Mouse (Mus musculus) liver, embryonic 14.5 days (tissue): ENCODE data around the gene Slc9a1. TPM values are rescaled to one million over a fixed set of nuclear protein-coding genes. Genes with fewer than 3 reads are reported as not detected.

Experiments
- ATAC-seq: fragments of 200-750 bp; cut with Nextera tagmentation; 2 replicates; pipeline ENCODE4 v1.8.0; 2017; ENCODE audit warnings: moderate number of reproducible peaks, mild to moderate bottlenecking, moderate library complexity; ENCODE audit not compliant: insufficient read depth
- DNase-seq, 3 experiments: peaks; one replicate each; pipeline ENCODE4 v3.0.0-alpha.2; 2012 to 2013; ENCODE audit warnings: low read depth in 3 of 3, low spot score in 3 of 3
- H3K27ac ChIP-seq: fragments of 300-500 bp; sonication (generic); 2 replicates; pipeline ENCODE4 v1.5.1; 2014; ENCODE audit warnings: moderate library complexity, mild to moderate bottlenecking, control low read depth, inconsistent platforms
- H3K27me3 ChIP-seq: fragments of 300-500 bp; sonication (generic); 2 replicates; pipeline ENCODE4 v1.6.1; 2014; ENCODE audit warnings: mild to moderate bottlenecking, low read length, moderate library complexity; ENCODE audit not compliant: control insufficient read depth, insufficient read depth
- H3K36me3 ChIP-seq: fragments of 300-500 bp; sonication (generic); replicated peaks from 2 replicates; pipeline ENCODE4 v1.6.1; 2014; ENCODE audit warnings: low read depth; ENCODE audit not compliant: control insufficient read depth, insufficient read depth
- H3K4me1 ChIP-seq, 2 experiments: fragments of 200-500 bp in 1 of 2; fragments of 300-500 bp in 1 of 2; sonication (generic) in 1 of 2; replicated peaks; 2 replicates each; pipeline ENCODE4 v1.6.1; 2012 to 2014; ENCODE audit warnings: antibody characterized with exemption in 1 of 2, inconsistent platforms in 1 of 2, low read length in 1 of 2; ENCODE audit not compliant: control insufficient read depth in 2 of 2, insufficient read depth in 2 of 2
- H3K4me2 ChIP-seq: fragments of 300-500 bp; sonication (generic); 2 replicates; pipeline ENCODE4 v1.6.1; 2014; ENCODE audit warnings: low read depth, mild to moderate bottlenecking, control low read depth, moderate library complexity
- H3K4me3 ChIP-seq, 2 experiments: fragments of 200-500 bp in 1 of 2; fragments of 300-500 bp in 1 of 2; sonication (generic) in 1 of 2; 2 replicates each; pipeline ENCODE4 v1.5.1; 2012 to 2014; ENCODE audit warnings: low read depth in 2 of 2, low read length in 2 of 2, mild to moderate bottlenecking in 2 of 2, control low read depth in 1 of 2, inconsistent platforms in 1 of 2, moderate library complexity in 1 of 2; ENCODE audit not compliant: insufficient read depth in 1 of 2
- H3K9ac ChIP-seq: fragments of 300-500 bp; sonication (generic); replicated peaks from 2 replicates; pipeline ENCODE4 v1.6.1; 2014; ENCODE audit warnings: mild to moderate bottlenecking, control low read depth, moderate library complexity
- H3K9me3 ChIP-seq: fragments of 300-500 bp; sonication (generic); 2 replicates; pipeline ENCODE4 v1.6.1; 2016; ENCODE audit warnings: low read length, mixed read lengths; ENCODE audit not compliant: control insufficient read depth
- CTCF ChIP-seq: IDR thresholded peaks from 2 replicates; pipeline ENCODE4 v1.5.1; 2016; ENCODE audit warnings: antibody characterized with exemption, low read depth, control low read depth
- EP300 ChIP-seq: IDR thresholded peaks from 2 replicates; pipeline ENCODE4 v1.6.1; 2016; ENCODE audit warnings: antibody characterized with exemption, low read depth
- WGBS: fragments of 180-500 bp; shearing (Covaris S2); extraction: QIAGEN DNeasy Blood & Tissue Kit; methylation state at CpG from one replicate; pipeline ENCODE4 v1.1.7; 2014; ENCODE audit not compliant: insufficient replicate concordance; 5-methylcytosine and 5-hydroxymethylcytosine counted together
- polyA plus RNA-seq, 2 experiments: library from polyadenylated mRNA; depleted of rRNA in 1 of 2; stranded (reverse) in 1 of 2; unstranded in 1 of 2; fragments of >200 nt; fragmentation: Nextera tagmentation in 1 of 2; extraction: Ambion mirVana in 1 of 2; gene quantifications; 2 replicates each; pipeline versions ENCODE4 v1.2.1 to v1.2.3; 2012 to 2014

The Slc9a1 gene
- polyA plus RNA-seq, 2 experiments = 2.1 to 6.7 TPM

GRCm38 (mm10) chr4:133390585-133390984 is 21.1 kb downstream of the Slc9a1 start:
- DNase-seq (no peak), ATAC-seq (no peak)
- Histone ChIP-seq H3K4me2 (peak overlapping the region; percentile 39), H3K27ac (peak overlapping the region; percentile 10), H3K4me1 (peaks cover 46 to 51% of the 10 kb centered on the region in 2 experiments), H3K27me3 (no peaks in the 10 kb centered on the region), H3K9me3 (no peaks in the 10 kb centered on the region), H3K9ac (no peak overlapping the region; the same call in 1 of the 2 replicates), H3K36me3 (no peaks in the 10 kb centered on the region), H3K4me3 (peak overlapping the region in 1 of 2 experiments; percentile 9; a peak in 1 of 4 replicates)
- no peak for TF ChIP-seq EP300
- no peak for TF ChIP-seq CTCF
- WGBS = 47% methylated on average over 6 of the region's 6 CpGs

- Histone ChIP-seq H3K27ac (no peak overlapping the region), H3K4me1 (peaks cover 55 to 59% of the 10 kb centered on the region in 2 experiments), H3K9ac (no peak overlapping the region), H3K4me2 (no peak overlapping the region), H3K4me3 (no peak overlapping the region), H3K9me3 (no peaks in the 10 kb centered on the region), H3K27me3 (no peaks in the 10 kb centered on the region), H3K36me3 (no peaks in the 10 kb centered on the region)
- no peak for ATAC-seq
- WGBS = 72% methylated on average over 18 of the region's 18 CpGs
- DNase-seq = no peak
- TF ChIP-seq CTCF = no peak
- no peak for TF ChIP-seq EP300
Observed at GRCm38 (mm10) chr4:133391185-133392040, 21.9 kb downstream of the Slc9a1 start.

- Histone ChIP-seq H3K36me3 (no peaks in the 10 kb centered on the region), H3K9ac (peak overlapping the region; percentile 34), H3K4me2 (peak overlapping the region; percentile 53), H3K27me3 (no peaks in the 10 kb centered on the region), H3K9me3 (no peaks in the 10 kb centered on the region), H3K4me3 (peak overlapping the region in 1 of 2 experiments; percentile 2; a peak in 1 of 4 replicates), H3K4me1 (peaks cover 55 to 56% of the 10 kb centered on the region in 2 experiments), H3K27ac (peak overlapping the region; percentile 70)
- peak; percentile 88 for TF ChIP-seq EP300
- no peak for TF ChIP-seq CTCF
- ATAC-seq (peak; percentile 92), DNase-seq (peak; percentile 74 to 76 (median 75))
- WGBS = 26% methylated on average over 4 of the region's 4 CpGs
Observed at GRCm38 (mm10) chr4:133394981-133395573, 25.6 kb downstream of the Slc9a1 start.

GRCm38 (mm10) chr4:133396079-133396478 is 26.6 kb downstream of the Slc9a1 start:
- Histone ChIP-seq H3K36me3 (no peaks in the 10 kb centered on the region), H3K4me1 (peaks cover 45 to 46% of the 10 kb centered on the region in 2 experiments), H3K27ac (peak overlapping the region; percentile 70), H3K4me3 (no peak overlapping the region), H3K4me2 (no peak overlapping the region), H3K9ac (peak overlapping the region; percentile 31; the same call in 1 of the 2 replicates), H3K9me3 (no peaks in the 10 kb centered on the region), H3K27me3 (no peaks in the 10 kb centered on the region)
- WGBS = 84% methylated on average over 2 of the region's 2 CpGs
- ATAC-seq (no peak), DNase-seq (no peak)
- no peak for TF ChIP-seq CTCF

- no peak overlapping the region for H3K4me2 ChIP-seq
- TF ChIP-seq CTCF (no peak), EP300 (no peak)
- H3K27ac ChIP-seq = no peak overlapping the region
- H3K9me3 ChIP-seq = no peaks in the 10 kb centered on the region
- no peak overlapping the region for H3K9ac ChIP-seq
- no peak for ATAC-seq
- H3K4me3 ChIP-seq = no peak overlapping the region
- WGBS = 59% methylated on average over 5 of the region's 5 CpGs
- no peak for DNase-seq
- H3K36me3 ChIP-seq = no peaks in the 10 kb centered on the region
- peaks cover 46 to 47% of the 10 kb centered on the region in 2 experiments for H3K4me1 ChIP-seq
- H3K27me3 ChIP-seq = no peaks in the 10 kb centered on the region
Observed at GRCm38 (mm10) chr4:133397299-133397698, 27.8 kb downstream of the Slc9a1 start.
